Mouse (Mus musculus): ENCODE measurements around the gene Ccdc182. TPM values are rescaled to one million over a fixed set of nuclear protein-coding genes. Genes with fewer than 3 reads are reported as not detected.

Gene Ccdc182
- polyA plus RNA-seq, 1 experiment from 2014 or later = not detected

DNA sequence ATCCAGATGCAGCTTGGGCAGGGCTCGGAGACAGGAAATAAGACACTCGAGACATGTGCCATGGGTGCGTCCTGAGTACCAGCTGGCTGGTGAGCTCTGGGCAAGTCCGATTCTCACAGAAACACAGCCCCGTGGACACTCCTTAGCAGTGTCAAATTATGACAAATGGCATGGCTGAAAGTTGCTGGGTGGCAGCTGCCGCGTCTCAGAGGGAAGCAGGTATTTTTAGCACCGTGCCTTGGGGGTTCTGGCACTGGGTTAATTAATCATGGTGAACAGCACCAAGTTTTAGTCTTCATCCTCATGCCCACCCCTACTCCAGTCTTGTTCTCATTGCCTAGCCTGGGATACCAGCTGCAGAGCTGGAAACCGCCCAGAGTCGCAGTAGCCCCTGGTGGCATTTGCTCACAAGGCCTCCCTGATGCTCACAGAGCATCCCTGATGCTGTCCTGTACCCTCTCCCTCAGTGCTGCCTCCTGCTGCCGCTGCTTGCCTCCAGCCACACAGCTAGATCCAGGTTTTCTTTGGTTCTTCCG is 5.0 kb upstream of the Ccdc182 start:
- no peak overlapping the region for H3K4me2 ChIP-seq (ENCODE audit: low read depth, low read length)
- no peak overlapping the region for H3K4me3 ChIP-seq (ENCODE audit: low read depth, low read length)
- 44% methylated on average over 12 of the region's 12 CpGs for WGBS (ENCODE audit: insufficient replicate concordance)
- H3K4me1 ChIP-seq (ENCODE audit: insufficient read depth) = no peaks in the 10 kb centered on the region
- DNase-seq (no peak), ATAC-seq (no peak)
- no peak overlapping the region for H3K27ac ChIP-seq (ENCODE audit: low read depth)
- H3K9me3 ChIP-seq (ENCODE audit: low read length) = no peaks in the 10 kb centered on the region
- H3K9ac ChIP-seq (replicated peaks) = no peak overlapping the region
- peaks cover 26% of the 10 kb centered on the region for H3K27me3 ChIP-seq (ENCODE audit: insufficient read depth, low read length)
- no peaks in the 10 kb centered on the region for H3K36me3 ChIP-seq (replicated peaks; ENCODE audit: insufficient read depth, low read length)
- TF ChIP-seq EP300 (IDR thresholded peaks at IDR 0.05; ENCODE audit: low read depth) (no peak), CTCF (IDR thresholded peaks at IDR 0.05; ENCODE audit: low read depth) (peak; percentile 27)

DNA sequence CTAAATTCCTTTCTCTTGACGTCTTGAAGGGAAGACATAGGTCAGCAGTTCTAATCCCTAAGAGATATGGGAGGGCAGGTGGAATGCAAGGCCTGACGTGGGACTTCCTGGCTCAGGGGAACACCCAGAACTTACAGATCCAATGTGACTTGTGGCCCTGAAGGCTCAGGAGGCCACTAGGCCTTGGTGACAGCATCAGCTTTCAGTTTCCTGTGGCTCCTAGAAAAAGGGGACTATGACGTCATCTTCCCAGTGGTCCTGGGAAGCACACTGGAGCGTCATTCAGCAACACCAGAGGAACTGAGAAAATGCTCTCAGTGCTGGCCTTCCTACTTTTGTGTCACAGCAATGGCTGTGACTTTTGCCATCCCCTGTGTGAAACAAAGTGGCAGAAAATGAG is 2.6 kb upstream of the Ccdc182 start:
- ATAC-seq (no peak), DNase-seq (no peak)
- no peaks in the 10 kb centered on the region for H3K36me3 ChIP-seq (replicated peaks; ENCODE audit: insufficient read depth, low read length)
- TF ChIP-seq CTCF (IDR thresholded peaks at IDR 0.05; ENCODE audit: low read depth) (no peak), EP300 (IDR thresholded peaks at IDR 0.05; ENCODE audit: low read depth) (no peak)
- H3K9me3 ChIP-seq (ENCODE audit: low read length) = no peaks in the 10 kb centered on the region
- 56% methylated on average over 4 of the region's 4 CpGs for WGBS (ENCODE audit: insufficient replicate concordance)
- H3K4me2 ChIP-seq (ENCODE audit: low read depth, low read length) = no peak overlapping the region
- no peak overlapping the region for H3K4me3 ChIP-seq (ENCODE audit: low read depth, low read length)
- H3K9ac ChIP-seq (replicated peaks) = no peak overlapping the region
- H3K4me1 ChIP-seq (ENCODE audit: insufficient read depth) = no peaks in the 10 kb centered on the region
- no peak overlapping the region for H3K27ac ChIP-seq (ENCODE audit: low read depth)
- peaks cover 26% of the 10 kb centered on the region for H3K27me3 ChIP-seq (ENCODE audit: insufficient read depth, low read length)

DNA sequence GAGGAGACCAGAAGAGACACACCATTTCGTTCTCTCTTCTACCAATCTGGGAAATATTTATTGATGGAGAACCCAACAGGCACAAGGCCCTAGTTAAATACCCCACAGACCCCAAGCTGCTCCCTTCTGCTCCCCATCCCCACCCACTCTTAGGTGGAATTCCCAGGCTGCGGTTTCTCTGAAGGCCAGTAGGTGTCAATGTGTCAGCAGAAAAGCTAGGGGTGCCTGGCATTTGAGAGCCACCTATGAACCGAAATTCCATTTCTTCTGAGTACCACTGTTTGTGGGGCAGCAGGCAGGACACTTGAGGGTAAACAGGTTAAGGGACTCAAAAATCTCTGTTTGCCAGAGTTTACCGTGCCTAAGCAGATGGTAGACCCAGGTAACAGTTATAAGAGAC is 2.2 kb upstream of the Ccdc182 start:
- Histone ChIP-seq H3K27ac (ENCODE audit: low read depth) (no peak overlapping the region), H3K4me3 (ENCODE audit: low read depth, low read length) (no peak overlapping the region), H3K27me3 (ENCODE audit: insufficient read depth, low read length) (peaks cover 26% of the 10 kb centered on the region), H3K9me3 (ENCODE audit: low read length) (no peaks in the 10 kb centered on the region), H3K9ac (replicated peaks) (no peak overlapping the region), H3K36me3 (replicated peaks; ENCODE audit: insufficient read depth, low read length) (no peaks in the 10 kb centered on the region), H3K4me2 (ENCODE audit: low read depth, low read length) (no peak overlapping the region), H3K4me1 (ENCODE audit: insufficient read depth) (no peaks in the 10 kb centered on the region)
- ATAC-seq (no peak), DNase-seq (no peak)
- TF ChIP-seq CTCF (IDR thresholded peaks at IDR 0.05; ENCODE audit: low read depth) (peak; percentile 58), EP300 (IDR thresholded peaks at IDR 0.05; ENCODE audit: low read depth) (no peak)
- WGBS (ENCODE audit: insufficient replicate concordance) = 46% methylated on average over 4 of the region's 4 CpGs

DNA sequence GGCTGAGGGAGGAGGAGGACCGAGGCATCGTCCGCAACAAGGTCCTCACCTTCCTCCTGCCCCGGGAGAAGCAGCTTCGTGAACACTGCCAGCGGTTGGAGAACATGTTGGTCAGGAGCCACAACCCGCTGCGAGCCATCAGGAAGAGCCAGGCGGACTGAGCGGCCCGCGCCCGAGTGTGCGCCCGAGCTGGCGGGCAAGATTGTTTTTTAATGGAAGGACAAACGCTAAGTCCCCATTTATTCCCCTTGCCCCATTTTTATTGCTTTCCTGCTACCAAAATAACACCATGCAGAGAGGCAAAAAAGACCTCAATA is 494 bp downstream of the Ccdc182 start:
- no peak overlapping the region for H3K9ac ChIP-seq (replicated peaks)
- no peak for ATAC-seq
- TF ChIP-seq EP300 (IDR thresholded peaks at IDR 0.05; ENCODE audit: low read depth) (no peak), CTCF (IDR thresholded peaks at IDR 0.05; ENCODE audit: low read depth) (no peak)

DNA sequence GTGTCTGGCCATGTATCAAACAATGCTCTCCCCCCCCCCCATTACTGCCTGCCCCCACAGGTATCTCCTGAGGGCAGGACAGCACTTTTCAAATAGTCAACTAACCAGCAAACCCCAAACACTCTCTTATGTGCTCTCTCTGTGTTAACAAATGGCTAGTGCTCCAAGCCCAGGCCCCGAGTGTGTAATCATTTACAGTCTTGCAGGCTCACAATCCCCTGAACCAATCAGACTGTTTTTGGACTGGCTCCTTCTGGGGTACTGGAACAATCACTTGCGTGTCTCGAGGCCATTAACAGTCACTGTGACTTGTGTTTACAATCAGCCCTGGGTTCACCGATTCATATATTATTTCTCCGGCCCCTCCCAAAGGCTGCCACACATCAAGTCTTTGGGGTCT is 1.4 kb downstream of the Ccdc182 start:
- peak; percentile 25; the same call in 1 of the 2 replicates for ATAC-seq

More for the DNA sequence above, 494 bp downstream of the Ccdc182 start:
- H3K27me3 ChIP-seq (ENCODE audit: insufficient read depth, low read length) = peaks cover 20% of the 10 kb centered on the region
- no peaks in the 10 kb centered on the region for H3K4me1 ChIP-seq (ENCODE audit: insufficient read depth)
- no peak overlapping the region for H3K4me3 ChIP-seq (ENCODE audit: low read depth, low read length)
- H3K36me3 ChIP-seq (replicated peaks; ENCODE audit: insufficient read depth, low read length) = no peaks in the 10 kb centered on the region
- DNase-seq = no peak
- H3K9me3 ChIP-seq (ENCODE audit: low read length) = no peaks in the 10 kb centered on the region
- H3K27ac ChIP-seq (ENCODE audit: low read depth) = no peak overlapping the region
- WGBS (ENCODE audit: insufficient replicate concordance) = 21% methylated on average over 17 of the region's 17 CpGs
- peak overlapping the region; percentile 18; the same call in 1 of the 2 replicates for H3K4me2 ChIP-seq (ENCODE audit: low read depth, low read length)

DNA sequence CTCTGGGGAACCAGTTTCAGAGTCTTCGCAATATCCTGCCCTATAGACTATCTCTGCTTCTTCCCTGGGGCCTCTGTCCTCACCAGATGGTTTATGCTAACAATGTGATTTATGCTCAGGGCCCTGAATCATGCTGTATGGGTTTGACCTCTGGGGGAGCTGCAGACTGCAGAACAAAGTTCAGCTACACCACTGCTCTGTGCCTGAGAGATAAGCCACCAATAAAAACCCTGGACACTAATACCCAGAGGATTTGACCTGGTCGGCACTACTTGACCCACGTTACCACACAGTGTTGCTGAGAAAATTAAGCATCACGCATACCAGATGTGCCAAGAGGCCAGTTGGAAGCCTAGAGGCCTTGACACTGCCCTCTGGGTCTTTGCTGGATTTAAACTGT is 3.7 kb downstream of the Ccdc182 start:
- 74% methylated on average over 4 of the region's 4 CpGs for WGBS (ENCODE audit: insufficient replicate concordance)
- Histone ChIP-seq H3K4me3 (ENCODE audit: low read depth, low read length) (no peak overlapping the region), H3K4me2 (ENCODE audit: low read depth, low read length) (no peak overlapping the region), H3K27ac (ENCODE audit: low read depth) (no peak overlapping the region), H3K4me1 (ENCODE audit: insufficient read depth) (no peaks in the 10 kb centered on the region), H3K9me3 (ENCODE audit: low read length) (no peaks in the 10 kb centered on the region), H3K27me3 (ENCODE audit: insufficient read depth, low read length) (peaks cover 10% of the 10 kb centered on the region), H3K9ac (replicated peaks) (no peak overlapping the region), H3K36me3 (replicated peaks; ENCODE audit: insufficient read depth, low read length) (no peaks in the 10 kb centered on the region)
- DNase-seq = no peak
- no peak for ATAC-seq
- no peak for TF ChIP-seq EP300 (IDR thresholded peaks at IDR 0.05; ENCODE audit: low read depth)
- TF ChIP-seq CTCF (IDR thresholded peaks at IDR 0.05; ENCODE audit: low read depth) = peak; percentile 48

More for the DNA sequence above, 1.4 kb downstream of the Ccdc182 start:
- Histone ChIP-seq H3K4me2 (ENCODE audit: low read depth, low read length) (no peak overlapping the region), H3K27ac (ENCODE audit: low read depth) (no peak overlapping the region), H3K4me1 (ENCODE audit: insufficient read depth) (no peaks in the 10 kb centered on the region), H3K9me3 (ENCODE audit: low read length) (no peaks in the 10 kb centered on the region), H3K9ac (replicated peaks) (no peak overlapping the region), H3K27me3 (ENCODE audit: insufficient read depth, low read length) (peaks cover 19% of the 10 kb centered on the region), H3K4me3 (ENCODE audit: low read depth, low read length) (no peak overlapping the region), H3K36me3 (replicated peaks; ENCODE audit: insufficient read depth, low read length) (no peaks in the 10 kb centered on the region)
- no peak for DNase-seq
- 61% methylated on average over 5 of the region's 5 CpGs for WGBS (ENCODE audit: insufficient replicate concordance)
- TF ChIP-seq CTCF (IDR thresholded peaks at IDR 0.05; ENCODE audit: low read depth) (no peak), EP300 (IDR thresholded peaks at IDR 0.05; ENCODE audit: low read depth) (no peak)

DNA sequence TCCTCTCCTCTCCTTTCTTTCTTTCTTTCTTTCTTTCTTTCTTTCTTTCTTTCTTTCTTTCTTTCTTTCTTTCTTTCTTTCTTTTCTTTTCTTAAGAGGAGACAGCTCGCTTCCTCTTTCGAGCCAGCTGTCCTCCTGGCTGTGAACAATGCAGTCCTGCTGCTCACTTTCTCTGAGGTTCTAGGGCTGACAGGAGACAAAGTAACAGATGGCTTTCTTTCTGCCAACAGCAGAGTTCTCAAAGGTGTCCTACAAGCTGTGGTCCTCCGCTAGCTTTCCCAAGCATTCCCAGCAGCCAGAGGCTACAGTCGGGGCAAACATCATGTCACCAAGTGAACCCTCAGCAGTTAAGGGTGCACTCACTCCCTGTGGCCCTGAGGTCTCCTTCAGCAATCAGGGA is 5.5 kb downstream of the Ccdc182 start:
- DNase-seq = no peak
- no peak for TF ChIP-seq CTCF (IDR thresholded peaks at IDR 0.05; ENCODE audit: low read depth)
- Histone ChIP-seq H3K4me2 (ENCODE audit: low read depth, low read length) (no peak overlapping the region), H3K4me1 (ENCODE audit: insufficient read depth) (no peaks in the 10 kb centered on the region), H3K4me3 (ENCODE audit: low read depth, low read length) (no peak overlapping the region), H3K9ac (replicated peaks) (no peak overlapping the region), H3K36me3 (replicated peaks; ENCODE audit: insufficient read depth, low read length) (no peaks in the 10 kb centered on the region), H3K27me3 (ENCODE audit: insufficient read depth, low read length) (no peaks in the 10 kb centered on the region), H3K9me3 (ENCODE audit: low read length) (no peaks in the 10 kb centered on the region), H3K27ac (ENCODE audit: low read depth) (no peak overlapping the region)
- WGBS (ENCODE audit: insufficient replicate concordance) = 72% methylated on average over 4 of the region's 4 CpGs
- no peak for ATAC-seq
